Mouse (Mus musculus): ENCODE measurements at regions not wholly inside any gene's neighbourhood (a gene's known extent, or its start where the extent isn't known, plus 50 kb on each side); places are given as distances from the start of the nearest gene placed in this dataset.

GRCm38 (mm10) chr14:62071140-62071539 lies 221.2 kb upstream of the Rnaseh2b start:
- no peak for DNase-seq (ENCODE audit: low spot score)

GRCm38 (mm10) chr14:62084047-62084446 lies 208.3 kb upstream of the Rnaseh2b start:
- DNase-seq (ENCODE audit: low spot score): no peak

- DNase-seq (ENCODE audit: low spot score): no peak
These were observed 204.2 kb upstream of the Rnaseh2b start for GRCm38 (mm10) chr14:62088174-62088573.

- no peak for DNase-seq (ENCODE audit: low spot score)
These were observed 174.9 kb upstream of the Rnaseh2b start for GRCm38 (mm10) chr14:62117532-62117931.

GRCm38 (mm10) chr14:62118542-62118953 lies 173.8 kb upstream of the Rnaseh2b start:
- DNase-seq (ENCODE audit: low spot score): no peak

- DNase-seq (ENCODE audit: low spot score): no peak
These were observed 163.5 kb upstream of the Rnaseh2b start for GRCm38 (mm10) chr14:62128918-62129317.

- DNase-seq (ENCODE audit: low spot score): no peak
These were observed 160.0 kb upstream of the Rnaseh2b start for GRCm38 (mm10) chr14:62132353-62132816.

- DNase-seq (ENCODE audit: low spot score): no peak
These were observed 154.4 kb upstream of the Rnaseh2b start for GRCm38 (mm10) chr14:62137981-62138380.

- no peak for DNase-seq (ENCODE audit: low spot score)
These were observed 147.9 kb upstream of the Rnaseh2b start for GRCm38 (mm10) chr14:62144385-62145030.

- DNase-seq (ENCODE audit: low spot score): no peak
These were observed 135.2 kb upstream of the Rnaseh2b start for GRCm38 (mm10) chr14:62157038-62157716.

GRCm38 (mm10) chr14:62159690-62160089 lies 132.7 kb upstream of the Rnaseh2b start:
- no peak for DNase-seq (ENCODE audit: low spot score)

GRCm38 (mm10) chr14:62163120-62163796 lies 129.1 kb upstream of the Rnaseh2b start:
- no peak for DNase-seq (ENCODE audit: low spot score)

- no peak for DNase-seq (ENCODE audit: low spot score)
These were observed 127.5 kb upstream of the Rnaseh2b start for GRCm38 (mm10) chr14:62164918-62165317.

- no peak for DNase-seq (ENCODE audit: low spot score)
These were observed 126.4 kb upstream of the Rnaseh2b start for GRCm38 (mm10) chr14:62166006-62166405.

GRCm38 (mm10) chr14:62166596-62166995 lies 125.8 kb upstream of the Rnaseh2b start:
- no peak for DNase-seq (ENCODE audit: low spot score)

- no peak for DNase-seq (ENCODE audit: low spot score)
These were observed 125.3 kb upstream of the Rnaseh2b start for GRCm38 (mm10) chr14:62167090-62167489.

GRCm38 (mm10) chr14:62168711-62169110 lies 123.7 kb upstream of the Rnaseh2b start:
- DNase-seq (ENCODE audit: low spot score): no peak

GRCm38 (mm10) chr14:62170385-62170784 lies 122.0 kb upstream of the Rnaseh2b start:
- DNase-seq (ENCODE audit: low spot score): no peak

GRCm38 (mm10) chr14:62171256-62172047 lies 120.9 kb upstream of the Rnaseh2b start:
- no peak for DNase-seq (ENCODE audit: low spot score)

- no peak for DNase-seq (ENCODE audit: low spot score)
These were observed 118.4 kb upstream of the Rnaseh2b start for GRCm38 (mm10) chr14:62173835-62174530.

- DNase-seq (ENCODE audit: low spot score): no peak
These were observed 116.9 kb upstream of the Rnaseh2b start for GRCm38 (mm10) chr14:62175384-62176048.
